ENCODE assay signal across 13 mouse cellular contexts in genomic region chr1:157969635-157970111, GRCm38 (mm10).
DNase-seq lines count a peak whose midpoint lies in the region; ATAC-seq and TF ChIP-seq lines count a peak whose summit lies in the region.
"Had no signal": no experiment of that assay in that cellular context is flagged by ENCODE, and none has a peak within 500 bp of the region (broad histone marks: within the 10 kb centered on the region; RNA-seq: fewer than 3 reads in every experiment).

No protein-coding gene starts in this region.

- no peaks in the 10 kb centered on the region for H3K9me3 ChIP-seq in midbrain, embryonic 14.5 days (ENCODE audit: control insufficient read depth, low read length)
- H3K9me3 ChIP-seq: kidney, embryonic 15.5 days had no signal

- H3K4me2 ChIP-seq in midbrain, embryonic 14.5 days (ENCODE audit: low read length): no peak overlapping the region
- H3K4me2 ChIP-seq: kidney, embryonic 15.5 days had no signal

- ATAC-seq in cerebellum, adult (ENCODE audit: insufficient number of reproducible peaks, low FRiP score, low TSS enrichment): 0 out of 2 replicates have a peak, but pooled peaks have one; percentile 19
- peak; percentile 24; the same call in 1 of the 2 replicates for ATAC-seq in midbrain, embryonic 14.5 days (ENCODE audit: low FRiP score, low TSS enrichment)

- H3K36me3 ChIP-seq in midbrain, embryonic 14.5 days (ENCODE audit: control insufficient read depth, insufficient read depth, low read length): no peaks in the 10 kb centered on the region
- H3K36me3 ChIP-seq: G1E; kidney, embryonic 15.5 days had no signal

- no peaks in the 10 kb centered on the region for H3K4me1 ChIP-seq in midbrain, embryonic 14.5 days (ENCODE audit: control insufficient read depth, insufficient read depth, low read length)
- H3K4me1 ChIP-seq: kidney, embryonic 15.5 days had no signal

- no peak for TF ChIP-seq POLR2A in brain, embryonic 14.5 days (IDR thresholded peaks at IDR 0.05; ENCODE audit: borderline replicate concordance, extremely low read depth, insufficient read depth, insufficient read length, poor library complexity, severe bottlenecking)

- no peak overlapping the region for H3K9ac ChIP-seq in midbrain, embryonic 14.5 days (replicated peaks; ENCODE audit: low read length)
- H3K9ac ChIP-seq: kidney, embryonic 15.5 days had no signal

- no peaks in the 10 kb centered on the region for H3K27me3 ChIP-seq in midbrain, embryonic 14.5 days (ENCODE audit: control insufficient read depth, insufficient read depth, low read length)
- H3K27me3 ChIP-seq: kidney, embryonic 15.5 days had no signal

- DNase-seq in cerebellum, adult 11 months: no peak
- peak; percentile 95 for DNase-seq in brain, embryonic 14.5 days (ENCODE audit: low read depth)
- peak; percentile 7 to 9 for DNase-seq in frontal cortex, postnatal 10 days (ENCODE audit: low spot score in 2 of 2)
- DNase-seq in midbrain, embryonic 14.5 days: peak; percentile 29
- no peak for DNase-seq in adrenal gland, adult 18-20 months (ENCODE audit: low spot score in 2 of 2)
- no peak for DNase-seq in urinary bladder, postnatal 4 days (ENCODE audit: low spot score in 2 of 2)
- DNase-seq in kidney, postnatal 4 days: no peak
- DNase-seq: adrenal gland, postnatal 10 days; cerebellum, adult 9-11 months; lung, adult 2 months had no signal

- WGBS in midbrain, embryonic 14.5 days: 50% methylated on average over 6 of the region's 6 CpGs

- H3K4me3 ChIP-seq in midbrain, embryonic 14.5 days (replicated peaks; ENCODE audit: low read depth, low read length): no peak overlapping the region
- H3K4me3 ChIP-seq: kidney, embryonic 15.5 days had no signal

- H3K27ac ChIP-seq in midbrain, embryonic 14.5 days (replicated peaks; ENCODE audit: low read depth, low read length): 0 out of 2 replicates have a peak overlapping the region, but pooled peaks have one; percentile 26
- H3K27ac ChIP-seq: kidney, embryonic 15.5 days had no signal

- TF ChIP-seq CTCF in brain, embryonic 14.5 days (IDR thresholded peaks at IDR 0.05; ENCODE audit: borderline replicate concordance, extremely low read depth, insufficient read depth, insufficient read length): no peak

Comparison
In these comparisons a context has a peak if more than half of its experiments do, and no peak if none do; other contexts are left out.
1. DNase-seq: peak in brain, embryonic 14.5 days (single experiment), frontal cortex, postnatal 10 days (2 of 2) and midbrain, embryonic 14.5 days (single experiment); none in cerebellum, adult 11 months (single experiment), adrenal gland, adult 18-20 months (0 of 2), urinary bladder, postnatal 4 days (0 of 2) and kidney, postnatal 4 days (0 of 2).